Mouse (Mus musculus): ENCODE measurements around the gene Mapk11.

Gene Mapk11

GRCm38 (mm10) chr15:89149271-89150040 is at the start of gene Mapk11:
Gene Mapk11, minus strand, starts transcription at chr15:89149628.
- DNase-seq (ENCODE audit: low read depth) = no peak

GRCm38 (mm10) chr15:89197056-89197455 is 47.6 kb upstream of the Mapk11 start:
- no peak for DNase-seq (ENCODE audit: low read depth)

- peak; percentile 97 for DNase-seq (ENCODE audit: low read depth)
Observed at GRCm38 (mm10) chr15:89196313-89196706, 46.9 kb upstream of the Mapk11 start, which contains the start of gene Dennd6b. Gene Dennd6b, minus strand, starts transcription at chr15:89196496.

- no peak for DNase-seq (ENCODE audit: low read depth)
Observed at GRCm38 (mm10) chr15:89195690-89196312, 46.4 kb upstream of the Mapk11 start.

- no peak for DNase-seq (ENCODE audit: low read depth)
Observed at GRCm38 (mm10) chr15:89195261-89195681, 45.8 kb upstream of the Mapk11 start.

- DNase-seq (ENCODE audit: low read depth) = no peak
Observed at GRCm38 (mm10) chr15:89184937-89185227, 35.5 kb upstream of the Mapk11 start.

- DNase-seq (ENCODE audit: low read depth) = no peak
Observed at GRCm38 (mm10) chr15:89184141-89184936, 34.9 kb upstream of the Mapk11 start.

- DNase-seq (ENCODE audit: low read depth) = no peak
Observed at GRCm38 (mm10) chr15:89182842-89183241, 33.4 kb upstream of the Mapk11 start.

- DNase-seq (ENCODE audit: low read depth) = no peak
Observed at GRCm38 (mm10) chr15:89182328-89182741, 32.9 kb upstream of the Mapk11 start.

- no peak for DNase-seq (ENCODE audit: low read depth)
Observed at GRCm38 (mm10) chr15:89181561-89182270, 32.3 kb upstream of the Mapk11 start.

GRCm38 (mm10) chr15:89180571-89181229 is 31.3 kb upstream of the Mapk11 start, which contains the start of gene Plxnb2:
Gene Plxnb2, minus strand, starts transcription at chr15:89180788.
- DNase-seq (ENCODE audit: low read depth) = no peak

GRCm38 (mm10) chr15:89180081-89180541 is 30.7 kb upstream of the Mapk11 start:
- DNase-seq (ENCODE audit: low read depth) = no peak

- DNase-seq (ENCODE audit: low read depth) = no peak
Observed at GRCm38 (mm10) chr15:89179630-89179964, 30.2 kb upstream of the Mapk11 start.

- DNase-seq (ENCODE audit: low read depth) = no peak
Observed at GRCm38 (mm10) chr15:89178954-89179629, 29.7 kb upstream of the Mapk11 start.

GRCm38 (mm10) chr15:89178260-89178860 is 28.9 kb upstream of the Mapk11 start:
- no peak for DNase-seq (ENCODE audit: low read depth)

- DNase-seq (ENCODE audit: low read depth) = no peak
Observed at GRCm38 (mm10) chr15:89177576-89178259, 28.3 kb upstream of the Mapk11 start.

- DNase-seq (ENCODE audit: low read depth) = no peak
Observed at GRCm38 (mm10) chr15:89177121-89177520, 27.7 kb upstream of the Mapk11 start.

GRCm38 (mm10) chr15:89175411-89176155 is 26.2 kb upstream of the Mapk11 start:
- DNase-seq (ENCODE audit: low read depth) = no peak

- no peak for DNase-seq (ENCODE audit: low read depth)
Observed at GRCm38 (mm10) chr15:89174889-89175339, 25.5 kb upstream of the Mapk11 start.

Data from c-Kit-positive CD71-negative TER-119-negative erythroid progenitor cells, embryonic 14.5 days (primary cell).